Mouse (Mus musculus) left cerebral cortex, adult 2 months (tissue): ENCODE results near the gene Renbp. TPM values are rescaled to one million over a fixed set of nuclear protein-coding genes. Genes with fewer than 3 reads are reported as not detected.

Experiments used
- DNase-seq, 2 experiments: peaks; one replicate each; pipeline ENCODE4 v3.0.0; 2021 to 2022; ENCODE audit warnings: low spot score in 2 of 2, mixed read lengths in 1 of 2; ENCODE audit errors: extremely low spot score in 1 of 2
- H3K27ac ChIP-seq: fragments of 200-600 bp; 2 replicates; pipeline ENCODE4 v1.8.1; 2022
- H3K4me3 ChIP-seq: fragments of 200-600 bp; 2 replicates; pipeline ENCODE4 v1.8.1; 2022
- CTCF ChIP-seq: fragments of 200-600 bp; IDR thresholded peaks from 2 replicates; pipeline ENCODE4 v1.8.1; 2022; ENCODE audit warnings: antibody characterized with exemption, mild to moderate bottlenecking, moderate library complexity
- intact Hi-C: fragments of 180-260 bp; cut with DNase I; formaldehyde crosslinking; loops from one replicate; pipeline ENCODE4 v1.15.1; 2025
- long read RNA-seq, 2 experiments: library from polyadenylated mRNA; stranded (forward); transcript quantifications; one replicate each; pipeline ENCODE4 v2.0.0; 2021; ENCODE audit warnings: borderline mapping rate in 2 of 2
- total RNA-seq, 2 experiments: library from RNA; stranded (reverse); gene quantifications; 2 replicates each; pipeline ENCODE4 v1.2.3; 2021

Gene Renbp
- total RNA-seq = 1 to 10 TPM; 5.2 to 6.0 TPM
- long read RNA-seq, experiment 1, partial matches to known transcripts = 0 of 5 reads
- long read RNA-seq, experiment 1, other reads (novel, unspliced or antisense) = 2 of 5 reads
- long read RNA-seq, experiment 2, partial matches to known transcripts = 0 of 3 reads
- long read RNA-seq, experiment 2, other reads (novel, unspliced or antisense) = 1 of 3 reads

DNA sequence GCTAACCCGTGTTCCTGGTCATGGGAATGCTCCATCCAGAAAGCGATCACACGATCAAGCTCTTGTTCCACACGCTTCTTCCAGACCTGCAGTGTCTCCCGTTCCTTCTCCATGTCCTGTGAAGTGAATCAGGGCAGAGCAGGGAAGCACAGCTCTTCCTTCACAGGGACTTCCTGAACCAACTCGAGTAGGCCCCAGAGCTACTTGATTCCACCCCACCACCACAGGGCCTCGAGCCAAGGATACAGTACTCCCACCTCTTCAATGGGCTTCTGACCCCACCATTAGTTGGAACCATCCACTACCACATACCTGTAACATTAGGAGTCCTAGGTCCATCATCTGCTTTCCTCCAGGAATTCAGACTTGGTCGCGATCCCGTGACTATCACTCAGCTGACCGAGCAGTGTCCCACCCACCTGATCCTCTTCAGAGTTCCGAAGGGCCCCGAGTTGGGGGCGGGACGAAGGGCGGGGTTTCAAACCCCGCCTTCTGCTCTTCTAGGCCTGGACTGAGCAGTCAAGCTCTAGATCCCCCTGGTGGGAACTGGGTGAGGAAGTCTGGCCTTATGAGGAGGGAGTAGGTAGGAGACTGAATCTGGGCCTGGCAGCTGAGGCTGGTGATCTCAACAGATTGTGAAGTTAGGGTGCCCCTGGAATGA, at the start of gene Renbp:
Renbp (minus strand) TSS at position 449 of the 661 bp plus-strand sequence.
- peak within 1 kb of the TSS; percentile 29; the same call in 1 of the 2 replicates for H3K4me3 ChIP-seq
- intact Hi-C loops = loop anchor here (10.0 kb wide), 1 partner anchor 216 kb away; the partner anchor contains the start of genes Abcd1 and Bcap31

DNA sequence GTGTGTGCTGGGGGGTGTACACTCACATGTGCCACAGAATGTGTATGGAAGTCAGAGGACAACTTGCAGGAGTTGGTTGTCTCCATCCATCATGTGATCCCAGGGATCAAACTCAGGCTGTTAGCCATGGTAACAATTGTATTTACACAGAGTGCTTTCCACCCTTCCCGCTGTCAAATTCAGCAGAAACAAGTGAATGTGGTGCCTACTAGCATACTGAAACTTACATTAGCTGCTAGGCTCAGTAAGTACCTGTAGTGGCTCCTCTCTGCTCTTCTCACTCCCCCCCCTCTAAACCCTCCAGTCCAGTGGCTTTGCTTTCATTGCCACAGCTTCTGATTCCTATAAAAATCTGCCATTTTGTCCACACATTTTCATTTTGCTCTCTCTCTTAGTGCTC, 47.1 kb upstream of the Renbp start:
- no peak overlapping the region for H3K27ac ChIP-seq
- no peak for DNase-seq
- no peak overlapping the region for H3K4me3 ChIP-seq
- intact Hi-C loops = no loop called here
- no peak for TF ChIP-seq CTCF

More for the DNA sequence above, at the start of gene Renbp:
- no peak for TF ChIP-seq CTCF
- no peak for DNase-seq
- H3K27ac ChIP-seq = no peak within 1 kb of the TSS

DNA sequence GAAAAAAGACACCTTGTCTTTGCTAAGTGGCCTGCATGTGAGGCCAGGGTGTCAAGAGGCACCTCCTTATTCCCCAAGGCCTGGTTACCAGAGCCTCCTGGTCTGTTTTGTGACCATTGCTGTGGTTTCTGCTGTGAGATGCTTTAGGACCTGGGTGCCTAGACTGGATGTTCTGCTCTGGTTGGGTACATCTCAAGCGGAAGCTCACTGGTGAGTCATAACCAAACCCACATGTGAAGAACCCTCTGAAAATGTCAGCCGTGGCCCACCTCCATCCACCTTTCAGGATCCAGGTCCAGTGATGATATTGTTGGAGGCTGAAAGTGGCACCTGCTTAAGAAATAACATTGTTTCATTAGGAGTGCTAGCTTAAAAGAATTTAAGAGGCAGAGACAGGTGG, 45.6 kb upstream of the Renbp start:
- no peak overlapping the region for H3K27ac ChIP-seq
- no peak for DNase-seq
- intact Hi-C loops = no loop called here
- TF ChIP-seq CTCF = no peak
- H3K4me3 ChIP-seq = no peak overlapping the region

DNA sequence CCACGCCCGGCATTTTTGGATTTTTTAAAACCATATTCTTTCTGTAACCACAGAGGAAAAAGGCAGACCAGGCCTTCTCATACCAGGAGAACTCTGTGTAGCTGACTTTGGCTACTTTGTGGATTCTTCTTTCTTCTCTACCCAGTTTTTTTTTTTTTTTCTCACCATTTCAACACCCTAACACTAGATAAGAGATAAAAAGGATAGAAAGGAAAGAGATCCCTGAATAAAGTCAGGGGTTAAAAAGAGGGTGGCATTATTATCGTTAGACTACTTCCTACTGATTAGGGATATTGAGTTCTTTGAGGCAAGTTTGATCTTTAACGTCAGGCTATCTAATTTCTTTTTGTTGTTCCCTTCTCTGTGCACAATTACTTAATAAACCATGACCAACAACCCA, 42.1 kb upstream of the Renbp start:
- Histone ChIP-seq H3K4me3 (no peak overlapping the region), H3K27ac (no peak overlapping the region)
- DNase-seq = no peak
- intact Hi-C loops = no loop called here
- TF ChIP-seq CTCF = no peak

DNA sequence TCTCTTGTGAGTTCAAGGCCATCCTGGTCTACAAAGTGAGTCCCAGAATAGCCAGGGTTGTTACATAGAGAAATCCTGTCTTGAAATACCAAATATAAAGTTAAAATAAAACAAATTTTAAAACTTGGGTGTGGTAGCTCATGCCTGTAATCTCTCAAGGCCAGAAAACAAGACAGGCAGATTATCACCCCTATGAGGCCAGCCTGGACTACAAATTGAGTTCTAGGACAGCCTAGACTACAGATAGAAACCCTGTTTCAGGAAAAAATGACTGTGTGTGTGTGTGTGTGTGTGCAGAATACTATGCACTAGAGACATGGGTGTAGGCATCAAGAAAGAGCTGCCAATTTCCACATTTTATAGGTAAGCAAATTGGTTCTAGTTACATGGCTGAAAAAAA, 40.1 kb upstream of the Renbp start:
- no peak overlapping the region for H3K4me3 ChIP-seq
- no peak for TF ChIP-seq CTCF
- intact Hi-C loops = no loop called here
- H3K27ac ChIP-seq = no peak overlapping the region
- DNase-seq = no peak

DNA sequence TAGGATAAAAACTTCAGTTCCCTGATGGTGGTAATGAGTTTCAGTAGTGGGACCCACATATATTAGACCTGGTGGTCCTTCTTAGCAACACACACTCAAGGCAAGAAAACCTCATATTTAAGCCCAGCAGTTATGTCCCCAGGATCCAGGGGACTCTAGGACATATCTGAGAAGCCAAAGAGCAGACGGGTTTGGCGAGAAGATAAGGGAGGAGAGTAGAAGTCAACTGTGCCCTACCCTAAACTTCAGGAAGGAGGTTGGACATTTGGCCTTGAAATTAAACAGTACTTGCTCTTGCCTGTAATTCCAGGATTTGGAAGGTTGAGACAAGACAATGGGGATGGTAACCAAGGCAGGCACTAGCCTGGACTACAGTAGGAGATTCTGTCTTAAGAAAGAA, 39.1 kb upstream of the Renbp start:
- no peak for TF ChIP-seq CTCF

DNA sequence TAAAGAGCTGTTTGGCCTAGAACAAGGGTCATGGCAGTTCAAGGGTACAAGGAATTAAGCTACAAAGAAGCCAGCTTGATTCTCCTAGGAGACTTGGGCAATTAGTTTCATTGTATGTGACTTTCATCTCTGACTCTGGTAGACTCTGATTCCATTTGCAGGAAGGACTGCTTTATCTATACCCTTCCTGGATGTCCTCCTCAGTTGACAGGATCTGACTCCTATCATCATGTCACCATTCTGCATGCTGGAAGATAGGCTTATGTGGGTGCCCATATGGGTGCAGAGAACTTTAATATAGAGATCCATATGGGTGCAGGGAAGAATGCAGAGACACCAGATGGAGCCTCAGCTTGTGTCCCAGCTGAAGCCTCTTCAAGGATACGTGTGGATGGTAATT, 38.5 kb upstream of the Renbp start:
- TF ChIP-seq CTCF = no peak
- DNase-seq = no peak
- intact Hi-C loops = loop anchor here (10.0 kb wide), 2 partner anchors 306 to 446 kb away; partner anchors contain the start of gene Rpl10
- Histone ChIP-seq H3K27ac (no peak overlapping the region), H3K4me3 (no peak overlapping the region)

More for the DNA sequence above, 39.1 kb upstream of the Renbp start:
- no peak overlapping the region for H3K4me3 ChIP-seq
- DNase-seq = no peak
- no peak overlapping the region for H3K27ac ChIP-seq
- intact Hi-C loops = loop anchor here (10.0 kb wide), 2 partner anchors 305 to 445 kb away; partner anchors contain the start of gene Rpl10

DNA sequence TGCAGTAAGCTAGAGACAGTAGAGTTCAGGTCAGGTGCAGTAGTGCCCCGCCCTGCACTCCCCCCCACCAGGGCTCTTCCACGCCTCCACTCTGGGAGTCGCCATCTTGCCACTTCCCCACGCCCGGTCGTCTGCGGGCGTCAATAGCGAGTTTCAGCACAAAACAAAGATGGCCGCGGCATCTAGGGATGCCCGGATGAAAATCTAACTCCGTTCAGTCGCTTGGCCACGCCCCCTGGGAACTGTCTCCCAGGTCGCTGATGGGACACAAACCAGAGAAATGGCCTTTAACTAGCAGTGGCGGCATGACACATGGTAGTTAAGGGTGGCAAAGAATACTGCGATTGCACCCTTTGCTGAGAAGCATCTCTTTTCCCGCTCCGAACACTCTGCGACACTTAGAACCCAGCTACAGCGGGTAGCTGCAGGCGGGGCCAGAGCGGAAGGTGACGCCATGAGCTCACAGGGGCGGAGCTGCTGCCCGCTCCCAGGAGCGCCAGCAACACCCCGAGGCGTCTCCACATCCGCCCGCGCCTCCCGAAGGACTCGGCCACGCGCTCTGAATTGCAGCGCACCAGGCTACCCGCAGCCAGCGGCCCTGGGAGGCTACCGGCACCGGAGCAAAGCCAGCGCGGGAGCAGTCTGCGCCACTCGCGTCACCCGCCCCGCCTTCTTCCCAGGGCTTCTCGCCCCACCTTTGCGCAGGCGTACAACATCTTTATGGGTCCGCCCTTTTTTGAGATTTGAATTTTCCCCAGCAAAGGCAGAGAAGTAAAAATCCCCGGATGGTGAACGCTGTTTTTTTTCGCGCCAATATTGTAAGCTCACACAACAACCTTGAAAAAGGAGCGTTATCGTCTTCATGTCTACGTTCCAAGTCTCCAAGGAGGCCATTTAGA, 36.8 kb upstream of the Renbp start:
- peak; percentile 82 to 86 for DNase-seq
- no peak for TF ChIP-seq CTCF
- intact Hi-C loops = loop anchor here (1.0 to 10.0 kb wide), 6 partner anchors 32 to 447 kb away; partner anchors contain the start of genes Irak1 and Rpl10
- peak overlapping the region; percentile 70 for H3K4me3 ChIP-seq
- H3K27ac ChIP-seq = peak overlapping the region; percentile 99

DNA sequence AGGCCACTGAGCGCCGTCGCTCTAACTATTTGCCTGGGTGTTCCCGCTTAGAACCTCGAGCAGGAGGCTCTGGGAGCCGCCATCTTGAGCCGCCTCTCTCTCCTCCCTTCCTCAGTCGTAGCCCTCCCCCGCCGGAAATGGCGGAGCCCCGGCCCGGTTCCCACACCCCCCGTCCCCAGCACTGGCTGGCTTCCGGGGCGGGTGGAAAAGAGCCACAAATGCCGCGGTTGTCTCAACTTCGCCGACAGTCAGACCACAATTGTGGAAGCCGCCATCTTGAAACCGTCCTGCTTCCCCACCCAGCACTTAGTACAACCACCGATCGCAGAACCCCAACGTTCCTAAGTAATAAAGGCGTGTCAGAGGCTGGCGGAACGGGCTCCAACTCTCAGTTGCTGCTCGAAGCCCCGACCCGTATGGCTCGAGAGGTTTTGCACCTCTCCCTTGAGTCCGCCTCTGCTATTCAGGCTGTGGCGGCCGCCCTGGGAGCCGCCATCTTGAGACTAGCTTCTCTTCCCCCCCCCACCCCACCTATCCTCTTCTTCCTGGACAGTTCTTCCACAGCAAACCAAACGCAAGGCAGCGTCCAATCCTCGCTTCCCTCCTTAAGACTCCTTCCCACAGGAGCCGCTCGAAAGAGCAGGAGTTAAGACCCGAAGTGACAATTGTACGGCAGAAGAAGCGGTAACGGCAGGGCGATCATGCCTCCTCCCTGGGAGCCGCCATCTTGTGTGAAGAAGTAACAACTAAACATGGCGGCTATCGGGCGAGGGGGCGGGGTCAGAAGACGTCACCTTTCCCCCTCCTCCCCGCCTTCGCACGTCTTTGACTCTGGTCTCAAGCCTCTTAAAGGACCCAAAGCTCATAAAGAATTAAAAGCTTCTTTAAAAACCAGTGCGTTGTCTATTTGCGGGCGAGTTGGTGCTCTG, 35.9 kb upstream of the Renbp start, which contains the start of gene Hcfc1:
Hcfc1 (minus strand) TSS at position 110 of the 929 bp plus-strand sequence.
- Histone ChIP-seq H3K27ac (peak within 1 kb of the TSS; percentile 99), H3K4me3 (peak within 1 kb of the TSS; percentile 70)
- TF ChIP-seq CTCF = no peak
- peak; percentile 85 to 86 for DNase-seq
- intact Hi-C loops = loop anchor here (1.0 to 10.0 kb wide), 6 partner anchors 33 to 448 kb away; partner anchors contain the start of genes Irak1 and Rpl10

DNA sequence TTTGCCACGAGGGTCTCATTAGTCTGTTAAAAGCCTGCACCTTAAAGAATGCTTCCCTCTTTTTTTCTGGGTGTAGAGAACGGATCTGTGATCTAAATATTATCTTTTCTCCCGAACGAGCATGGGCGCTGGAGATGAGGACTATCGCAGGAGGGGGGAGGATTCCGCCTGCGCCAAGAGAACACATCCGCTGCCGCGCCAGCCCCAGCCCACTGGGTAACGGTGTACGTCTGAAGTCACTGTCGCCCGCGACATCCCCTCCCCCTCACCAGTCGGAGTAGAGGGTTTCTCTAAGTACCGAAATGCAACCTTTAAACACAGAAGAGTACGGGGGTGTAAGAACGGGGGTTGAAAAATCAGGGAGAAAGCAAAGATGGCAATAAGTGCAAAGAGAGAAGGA, 34.7 kb upstream of the Renbp start:
- no peak for TF ChIP-seq CTCF
- Histone ChIP-seq H3K4me3 (peak overlapping the region; percentile 70), H3K27ac (peak overlapping the region; percentile 99)
- intact Hi-C loops = loop anchor here (10.0 kb wide), 2 partner anchors 309 to 449 kb away; partner anchors contain the start of gene Rpl10
- DNase-seq = peak; percentile 70 to 73
